Mouse (Mus musculus): ENCODE results near the gene Tomm20.
"Not testable (repeated sequence)": the region's sequence is repeated elsewhere in the genome, so short reads cannot be mapped to it uniquely, and the experiment has no call there.

DNA sequence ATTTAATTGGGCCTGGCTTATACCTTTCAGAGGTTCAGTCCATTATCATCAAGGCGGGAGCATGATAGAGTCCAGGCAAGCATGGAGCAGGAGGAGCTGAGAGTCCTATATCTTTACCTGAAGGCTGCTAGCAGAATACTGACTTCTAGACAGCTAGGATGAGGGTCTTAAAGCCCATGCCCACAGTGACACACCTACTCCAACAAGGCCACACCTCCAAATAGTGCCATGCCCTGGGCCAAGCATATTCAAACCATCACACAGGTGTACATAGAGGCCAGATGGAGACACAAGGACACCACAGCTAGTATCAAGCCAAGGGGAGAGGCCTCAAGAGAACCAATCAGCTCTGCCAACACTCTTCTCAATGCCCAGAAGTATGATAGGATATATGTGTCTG is 63.1 kb downstream of the Tomm20 start:
- not testable (repeated sequence) for TF ChIP-seq CTCF (conservative IDR thresholded peaks at IDR 0.05; ENCODE audit: low read length); POU5F1 (IDR thresholded peaks at IDR 0.05; ENCODE audit: borderline replicate concordance, low read length)

Measured in E14TG2a.4 (cell line).